Mouse (Mus musculus) liver, adult 2 months (tissue): ENCODE data around the gene Ythdf2. TPM values are rescaled to one million over a fixed set of nuclear protein-coding genes. Genes with fewer than 3 reads are reported as not detected.

ENCODE experiments used
- DNase-seq: peaks from one replicate; pipeline ENCODE4 v3.0.0-alpha.2; 2011; ENCODE audit warnings: low read depth, low spot score; ENCODE audit errors: extremely low read depth
- H3K27ac ChIP-seq: fragments of 200-500 bp; replicated peaks from 2 replicates; pipeline ENCODE4 v1.5.1; 2012; ENCODE audit warnings: low read depth, mild to moderate bottlenecking, control low read depth, inconsistent platforms, low read length; ENCODE audit not compliant: insufficient read depth
- H3K27me3 ChIP-seq: fragments of 200-500 bp; 2 replicates; pipeline ENCODE4 v1.6.1; 2012; ENCODE audit warnings: mild to moderate bottlenecking, moderate library complexity, low read length, inconsistent platforms; ENCODE audit not compliant: control insufficient read depth, insufficient read depth
- H3K36me3 ChIP-seq: fragments of 200-500 bp; 2 replicates; pipeline ENCODE4 v1.6.1; 2012; ENCODE audit warnings: low read length, inconsistent platforms; ENCODE audit not compliant: control insufficient read depth, insufficient read depth
- H3K4me1 ChIP-seq: fragments of 200-500 bp; 2 replicates; pipeline ENCODE4 v1.6.1; 2011; ENCODE audit warnings: low read length; ENCODE audit not compliant: control insufficient read depth, insufficient read depth
- H3K4me3 ChIP-seq: fragments of 200-500 bp; 2 replicates; pipeline ENCODE4 v1.5.1; 2011; ENCODE audit warnings: low read depth, mild to moderate bottlenecking, control low read depth, low read length, moderate library complexity; ENCODE audit not compliant: insufficient read depth
- H3K79me2 ChIP-seq: fragments of 200-500 bp; 2 replicates; pipeline ENCODE4 v1.6.1; 2012; ENCODE audit warnings: inconsistent platforms, mild to moderate bottlenecking, low read length, moderate library complexity; ENCODE audit not compliant: control insufficient read depth, insufficient read depth
- H3K9ac ChIP-seq: fragments of 200-500 bp; 2 replicates; pipeline ENCODE4 v1.6.1; 2012; ENCODE audit warnings: low read depth, mild to moderate bottlenecking, control low read depth, inconsistent platforms, low read length
- CTCF ChIP-seq: fragments of 200-500 bp; IDR thresholded peaks from 2 replicates; pipeline ENCODE4 v1.5.1; 2011; ENCODE audit warnings: low read depth, low read length, control low read depth
- POLR2A ChIP-seq: fragments of 200-500 bp; IDR thresholded peaks from 2 replicates; pipeline ENCODE4 v1.6.1; 2011; ENCODE audit warnings: low read length, control low read depth; ENCODE audit not compliant: insufficient read depth; ENCODE audit errors: extremely low read depth
- WGBS: fragments of 180-500 bp; shearing (Covaris S2); methylation state at CpG from one replicate; pipeline ENCODE4 v1.1.7; 2018; 5-methylcytosine and 5-hydroxymethylcytosine counted together
- polyA plus RNA-seq: library from polyadenylated mRNA; depleted of rRNA; stranded (reverse); fragments of >200 nt; gene quantifications from 2 replicates; pipeline ENCODE4 v1.2.3, GENCODE M21; 2012
- total RNA-seq: library from RNA; depleted of rRNA; stranded (reverse); fragments of >200 nt; gene quantifications from 2 replicates; pipeline ENCODE4 v1.2.3, GENCODE M21; 2014

Ythdf2 gene
- total and polyA plus RNA-seq, 2 experiments, result 11.2 to 13.1 TPM

GRCm38 (mm10) chr4:132253622-132254021 is 41.5 kb upstream of the Ythdf2 start:
- TF ChIP-seq POLR2A (no peak), CTCF (no peak)
- peaks cover 7% of the 10 kb centered on the region; the same call in 1 of the 2 replicates for H3K4me1 ChIP-seq
- DNase-seq, result no peak
- no peak overlapping the region for H3K27ac ChIP-seq
- H3K4me3 ChIP-seq, result no peak overlapping the region
- H3K36me3 ChIP-seq, result peaks cover 2% of the 10 kb centered on the region; the same call in 1 of the 2 replicates
- no peaks in the 10 kb centered on the region for H3K27me3 ChIP-seq
- 89% methylated on average over 2 of the region's 2 CpGs for WGBS
- no peak overlapping the region for H3K9ac ChIP-seq
- 0 out of 2 replicates have a peak, but pooled peaks cover 2% of the 10 kb centered on the region for H3K79me2 ChIP-seq

DNA sequence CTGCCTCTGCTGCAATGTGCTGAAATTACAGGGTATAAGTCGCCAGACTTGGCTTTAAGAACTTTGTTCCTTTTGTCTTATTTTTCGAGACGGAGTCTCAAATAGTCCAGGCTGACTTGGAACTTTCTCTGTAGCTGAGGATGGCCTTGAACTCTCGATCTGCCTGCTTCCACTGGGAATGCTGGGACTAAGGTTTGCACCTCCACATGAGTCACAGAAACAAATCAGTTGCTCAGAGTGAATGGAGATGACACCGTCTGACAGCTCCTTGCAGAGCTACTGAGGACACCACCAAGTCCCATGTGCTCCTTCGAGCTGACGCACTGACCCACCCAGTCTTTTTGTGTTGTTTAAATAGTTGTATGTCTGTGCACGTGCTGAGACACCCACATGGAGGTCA is 41.0 kb upstream of the Ythdf2 start:
- H3K4me3 ChIP-seq, result no peak overlapping the region
- H3K4me1 ChIP-seq, result peaks cover 6% of the 10 kb centered on the region; the same call in 1 of the 2 replicates
- H3K27ac ChIP-seq, result no peak overlapping the region
- no peak overlapping the region for H3K9ac ChIP-seq
- peaks cover 2% of the 10 kb centered on the region; the same call in 1 of the 2 replicates for H3K36me3 ChIP-seq
- DNase-seq, result no peak
- TF ChIP-seq CTCF, result no peak
- no peak for TF ChIP-seq POLR2A
- 84% methylated on average over 8 of the region's 8 CpGs for WGBS
- H3K27me3 ChIP-seq, result no peaks in the 10 kb centered on the region
- 0 out of 2 replicates have a peak, but pooled peaks cover 2% of the 10 kb centered on the region for H3K79me2 ChIP-seq

DNA sequence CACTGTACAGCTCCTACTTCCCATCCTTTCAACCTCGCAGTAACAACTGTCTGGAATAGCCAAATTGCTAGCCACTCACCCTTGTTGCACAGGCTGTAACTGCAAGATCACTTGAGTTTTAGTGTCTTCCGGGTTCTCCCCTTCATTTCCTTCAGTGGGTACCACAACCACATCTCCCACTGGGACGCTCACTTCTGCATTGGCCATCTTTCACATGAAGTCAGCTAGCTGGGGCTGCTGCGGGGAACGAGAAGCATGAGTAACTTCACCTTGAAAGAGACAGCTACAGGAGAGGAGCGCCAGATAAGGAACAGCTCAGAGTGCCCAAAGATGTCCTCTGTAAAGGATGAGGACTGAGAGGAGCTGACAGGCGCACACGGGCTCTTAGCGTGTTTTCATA is 39.5 kb upstream of the Ythdf2 start:
- Histone ChIP-seq H3K4me3 (no peak overlapping the region), H3K27me3 (no peaks in the 10 kb centered on the region), H3K36me3 (peaks cover 3% of the 10 kb centered on the region; the same call in 1 of the 2 replicates), H3K9ac (no peak overlapping the region), H3K27ac (no peak overlapping the region), H3K4me1 (peaks cover 3% of the 10 kb centered on the region; the same call in 1 of the 2 replicates), H3K79me2 (0 out of 2 replicates have a peak, but pooled peaks cover 2% of the 10 kb centered on the region)
- TF ChIP-seq CTCF, result no peak
- WGBS, result 93% methylated on average over 9 of the region's 9 CpGs
- no peak for DNase-seq

DNA sequence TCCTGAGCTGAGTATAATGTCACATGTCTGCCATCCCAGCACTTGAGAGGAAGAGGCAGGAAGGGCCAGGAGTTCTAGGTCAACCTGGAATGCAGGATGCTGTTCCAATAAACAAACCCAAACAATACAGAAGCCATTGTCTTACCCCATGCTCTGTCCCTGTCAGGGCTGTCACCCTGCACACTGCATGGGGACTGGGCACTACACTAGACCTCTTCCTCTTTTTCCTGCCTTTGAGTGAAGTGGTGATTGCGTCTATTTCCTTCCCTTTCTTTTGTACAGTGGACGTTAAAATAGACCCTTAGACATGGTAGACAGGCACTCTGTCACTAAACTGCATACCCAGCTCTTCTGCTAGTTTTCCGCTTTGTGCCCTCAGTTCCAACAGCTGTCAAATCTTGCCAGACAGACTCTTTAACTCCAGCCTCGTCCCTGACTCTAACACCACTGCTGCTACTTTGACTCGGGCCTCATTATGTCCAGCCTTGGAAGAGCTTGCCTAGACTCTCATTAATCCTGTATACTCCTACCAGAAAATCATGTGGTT is 35.4 kb upstream of the Ythdf2 start:
- WGBS, result 79% methylated on average over 5 of the region's 5 CpGs
- Histone ChIP-seq H3K4me1 (peaks cover 6% of the 10 kb centered on the region; the same call in 1 of the 2 replicates), H3K9ac (no peak overlapping the region), H3K36me3 (peaks cover 9% of the 10 kb centered on the region), H3K27me3 (no peaks in the 10 kb centered on the region), H3K79me2 (0 out of 2 replicates have a peak, but pooled peaks cover 2% of the 10 kb centered on the region), H3K4me3 (no peak overlapping the region), H3K27ac (0 out of 2 replicates have a peak overlapping the region, but pooled peaks have one; percentile 16)
- TF ChIP-seq POLR2A, result no peak
- no peak for TF ChIP-seq CTCF
- DNase-seq, result peak; percentile 24

DNA sequence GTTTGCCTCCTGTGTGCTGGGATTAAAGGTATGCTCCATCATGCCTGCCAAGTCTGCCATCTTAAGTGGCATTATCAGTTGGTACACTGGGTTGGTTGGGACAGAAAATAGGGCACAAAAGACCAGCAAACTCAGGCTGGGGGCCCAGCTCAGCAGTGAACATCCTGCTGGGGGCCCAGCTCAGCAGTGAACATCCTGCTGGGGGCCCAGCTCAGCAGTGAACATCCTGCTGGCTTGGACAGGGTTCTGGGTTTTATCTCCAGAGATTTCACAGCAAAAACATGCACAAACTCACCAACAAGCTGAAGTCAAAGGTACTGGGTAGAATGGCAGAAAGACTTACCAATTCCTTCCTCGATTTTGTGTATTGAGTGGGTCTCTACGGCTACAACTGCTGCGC is 33.5 kb upstream of the Ythdf2 start:
- Histone ChIP-seq H3K79me2 (no peaks in the 10 kb centered on the region), H3K4me3 (no peak overlapping the region), H3K4me1 (peaks cover 6% of the 10 kb centered on the region; the same call in 1 of the 2 replicates), H3K27me3 (no peaks in the 10 kb centered on the region), H3K27ac (peak overlapping the region; percentile 54), H3K36me3 (peaks cover 11% of the 10 kb centered on the region), H3K9ac (no peak overlapping the region)
- 72% methylated on average over 3 of the region's 3 CpGs for WGBS
- DNase-seq, result no peak
- TF ChIP-seq POLR2A (no peak), CTCF (no peak)

DNA sequence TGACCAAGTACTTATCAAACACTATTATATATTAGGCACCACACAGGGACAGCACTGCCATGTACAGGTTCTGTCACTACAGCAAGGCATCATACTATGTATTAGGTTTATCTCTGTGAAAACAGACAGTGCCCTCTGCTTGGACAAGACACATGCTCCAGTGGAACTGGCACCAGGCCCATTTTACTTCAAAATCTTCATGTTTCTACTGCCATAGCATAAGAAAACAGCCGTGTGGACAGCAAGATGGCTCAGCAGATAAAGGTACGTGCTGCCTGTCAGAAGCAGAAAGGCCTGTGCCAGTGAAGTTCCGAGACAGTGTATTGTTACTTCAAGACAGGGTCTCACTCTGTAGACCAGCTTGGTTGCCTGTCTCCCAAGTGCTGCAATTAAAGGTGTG is 29.1 kb upstream of the Ythdf2 start:
- WGBS, result 90% methylated on average over 3 of the region's 3 CpGs
- no peak for TF ChIP-seq POLR2A
- no peak for TF ChIP-seq CTCF
- no peak overlapping the region for H3K4me3 ChIP-seq
- H3K9ac ChIP-seq, result no peak overlapping the region
- DNase-seq, result no peak
- peaks cover 3% of the 10 kb centered on the region; the same call in 1 of the 2 replicates for H3K4me1 ChIP-seq
- H3K79me2 ChIP-seq, result no peaks in the 10 kb centered on the region
- H3K27ac ChIP-seq, result no peak overlapping the region
- no peaks in the 10 kb centered on the region for H3K27me3 ChIP-seq
- H3K36me3 ChIP-seq, result peaks cover 11% of the 10 kb centered on the region
